Mouse (Mus musculus) yolk sac, embryonic 10.5 days (tissue): Measurements from ENCODE around the gene Trim33.

Experiments
- DNase-seq: peaks from one replicate; pipeline ENCODE4 v3.0.0-alpha.2; 2017; ENCODE audit warnings: low spot score

Gene Trim33

GRCm38 (mm10) chr3:103361150-103361549 lies 82.1 kb downstream of the Trim33 start:
- DNase-seq, result no peak

DNA sequence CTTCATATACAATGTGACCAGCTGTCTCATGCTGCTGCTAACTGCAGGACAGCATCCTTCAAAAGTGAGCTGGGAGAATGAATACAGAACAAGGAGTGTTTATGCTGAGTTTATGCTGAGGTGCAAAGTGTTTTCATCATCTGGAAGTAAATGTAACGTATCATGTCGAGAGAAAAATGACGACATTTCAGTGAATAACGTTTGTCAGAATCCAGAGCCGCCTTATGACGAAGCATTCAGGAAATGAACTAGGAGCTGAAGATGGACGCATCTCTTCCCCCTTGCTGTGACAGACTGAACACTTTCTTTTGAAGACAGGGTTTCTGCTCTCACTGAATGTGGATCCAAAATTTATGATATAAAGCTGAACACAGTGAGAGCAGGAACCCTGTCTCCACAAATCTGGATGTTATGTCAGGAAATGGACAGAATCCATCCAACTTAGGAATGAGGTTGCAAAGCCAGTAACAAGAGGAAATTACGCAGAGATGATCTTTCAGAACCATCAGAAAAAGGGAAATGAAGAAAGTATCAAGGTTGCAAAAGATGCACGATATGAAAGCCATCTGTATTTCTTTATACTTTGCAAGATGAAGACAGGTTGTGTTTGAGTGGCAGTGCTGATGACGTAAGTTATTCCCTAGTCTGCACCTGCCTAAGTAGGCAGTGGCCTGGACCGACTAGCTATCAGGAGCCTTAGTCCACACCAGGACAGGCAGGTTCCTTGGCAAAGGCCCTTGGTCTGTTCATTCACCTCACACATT lies 85.3 kb downstream of the Trim33 start:
- DNase-seq, result no peak

DNA sequence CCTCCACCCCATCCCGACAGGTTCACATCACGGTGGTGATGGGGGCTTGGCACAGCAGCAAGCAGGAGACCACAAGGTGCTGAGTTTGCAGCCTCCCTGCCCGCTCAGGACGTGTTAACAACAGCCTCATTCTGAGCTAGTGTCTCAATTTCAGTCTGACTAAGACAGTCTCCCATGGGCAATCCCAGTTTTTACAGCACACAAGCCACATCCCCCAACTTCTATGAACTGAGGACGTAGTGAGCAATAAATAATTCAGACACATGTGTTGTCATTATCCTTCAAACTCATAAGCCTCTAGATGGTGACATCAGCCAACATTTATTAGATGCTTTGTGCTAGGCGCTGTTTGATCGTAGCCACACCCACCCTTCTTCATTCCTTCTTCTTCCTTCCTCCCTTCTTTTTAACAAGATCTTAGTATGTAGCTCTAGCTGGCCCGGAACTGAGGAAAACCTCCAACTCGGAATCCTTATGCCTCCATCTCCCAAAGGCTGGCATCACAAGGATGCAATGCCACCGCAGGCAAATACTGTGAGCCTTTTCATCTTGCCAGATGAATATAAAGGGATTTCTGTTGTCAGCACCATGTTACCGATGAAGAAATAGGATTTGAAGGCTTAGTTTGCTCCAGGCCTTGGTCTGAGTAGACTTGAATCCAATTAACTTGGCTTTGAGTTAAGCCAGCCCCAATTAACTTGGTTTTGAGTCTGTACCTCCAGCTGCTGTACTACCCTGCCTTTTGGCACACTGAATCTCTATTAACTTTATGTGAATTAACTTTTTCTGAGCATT lies 88.3 kb downstream of the Trim33 start:
- no peak for DNase-seq

GRCm38 (mm10) chr3:103368731-103369130 lies 89.6 kb downstream of the Trim33 start:
- DNase-seq, result no peak

DNA sequence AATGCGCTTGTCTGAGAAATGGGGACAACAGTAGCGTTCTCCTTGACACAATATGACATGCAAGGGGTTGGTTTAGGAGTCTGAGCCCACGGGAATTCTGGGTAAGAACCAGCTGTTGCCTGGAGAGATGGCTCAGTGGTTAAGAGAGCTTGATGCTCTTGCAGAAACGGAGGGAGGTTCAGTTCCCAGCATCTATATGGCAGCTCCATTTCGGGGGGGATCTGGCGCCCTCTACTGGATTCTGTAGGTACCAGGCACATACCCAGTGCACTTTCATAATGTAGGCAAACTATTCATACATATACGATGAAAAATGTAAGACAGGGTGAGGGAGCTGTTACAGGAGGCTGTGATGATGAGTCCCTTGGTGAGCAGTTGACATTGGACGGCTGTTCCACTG lies 94.9 kb downstream of the Trim33 start:
- peak; percentile 24 for DNase-seq

GRCm38 (mm10) chr3:103375181-103375855 lies 96.2 kb downstream of the Trim33 start:
- DNase-seq, result no peak

DNA sequence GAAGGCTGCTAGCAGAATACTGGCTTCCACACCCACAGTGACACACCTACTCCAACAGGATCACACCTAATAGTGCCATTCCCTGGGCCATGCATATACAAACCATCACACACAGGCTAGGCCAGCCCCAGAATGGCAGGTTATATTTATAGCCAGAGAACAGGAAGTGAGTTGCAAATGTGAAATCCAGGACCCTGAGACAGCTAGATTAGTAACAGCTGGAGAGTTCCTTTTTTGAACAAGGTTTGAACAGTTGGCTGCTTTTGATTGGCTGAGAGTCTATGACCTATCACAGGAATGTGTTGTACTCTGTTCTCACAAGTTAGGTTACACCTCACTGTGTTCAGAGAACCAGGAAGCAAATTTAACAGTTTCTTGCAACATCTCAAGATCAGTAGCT lies 98.9 kb downstream of the Trim33 start:
- peak; percentile 15 for DNase-seq

DNA sequence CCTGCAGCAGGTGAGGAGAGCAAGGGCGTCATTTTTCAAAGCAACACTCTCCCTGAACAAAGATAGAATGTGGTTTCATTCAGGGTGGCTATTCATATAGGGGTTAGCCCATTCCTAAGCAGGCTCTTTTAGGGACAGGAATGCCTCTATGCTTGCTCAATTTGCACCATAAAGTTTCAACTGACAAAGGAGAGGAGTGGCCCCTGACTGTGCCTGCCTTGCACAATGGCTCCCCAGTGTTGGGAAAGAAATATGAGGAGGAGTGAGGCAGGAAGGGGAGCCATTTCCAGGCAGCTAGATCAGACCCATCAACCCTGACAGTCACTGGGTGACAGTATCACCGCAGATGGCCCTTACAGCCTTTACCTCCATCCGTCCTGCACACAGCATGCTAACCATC lies 100.3 kb downstream of the Trim33 start:
- DNase-seq, result no peak

GRCm38 (mm10) chr3:103380814-103381213 lies 101.7 kb downstream of the Trim33 start:
- DNase-seq, result no peak

GRCm38 (mm10) chr3:103381441-103381840 lies 102.3 kb downstream of the Trim33 start:
- DNase-seq, result no peak

DNA sequence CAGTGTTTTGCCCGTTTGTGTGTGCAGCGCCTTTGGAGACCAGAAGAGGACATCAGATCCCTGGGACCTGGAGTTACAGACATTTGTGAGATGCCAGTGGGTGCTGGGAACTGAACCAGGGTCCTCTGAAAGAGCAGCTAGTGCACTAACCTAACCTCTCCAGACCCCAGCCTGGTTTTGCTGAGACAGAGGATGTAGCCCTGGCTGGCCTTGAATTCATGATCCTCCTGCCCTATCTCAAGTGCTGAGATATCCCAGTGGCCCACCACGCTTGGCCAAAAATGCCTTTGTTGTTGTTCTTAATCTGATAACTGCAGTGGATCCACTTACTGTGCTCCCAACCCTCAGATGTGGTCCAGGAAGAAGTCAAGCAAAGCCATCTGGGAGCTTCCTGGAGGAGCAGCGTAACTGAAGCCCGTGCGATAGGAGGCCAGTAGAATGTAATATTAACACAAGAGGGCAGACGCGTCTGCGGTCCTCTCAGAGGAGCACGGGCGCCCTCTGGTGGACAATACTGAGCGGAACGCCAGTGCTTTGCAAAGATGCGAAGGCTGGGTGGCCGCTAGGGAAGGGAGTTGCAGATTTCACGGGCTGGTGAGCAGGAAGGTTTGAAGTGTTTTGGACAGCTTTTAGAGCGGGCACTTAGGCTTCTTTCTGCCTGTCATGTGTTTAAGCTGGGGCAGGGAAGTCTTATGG lies 103.9 kb downstream of the Trim33 start:
- DNase-seq, result peak; percentile 76

- no peak for DNase-seq
Measured at GRCm38 (mm10) chr3:103384486-103384885, 105.4 kb downstream of the Trim33 start.

DNA sequence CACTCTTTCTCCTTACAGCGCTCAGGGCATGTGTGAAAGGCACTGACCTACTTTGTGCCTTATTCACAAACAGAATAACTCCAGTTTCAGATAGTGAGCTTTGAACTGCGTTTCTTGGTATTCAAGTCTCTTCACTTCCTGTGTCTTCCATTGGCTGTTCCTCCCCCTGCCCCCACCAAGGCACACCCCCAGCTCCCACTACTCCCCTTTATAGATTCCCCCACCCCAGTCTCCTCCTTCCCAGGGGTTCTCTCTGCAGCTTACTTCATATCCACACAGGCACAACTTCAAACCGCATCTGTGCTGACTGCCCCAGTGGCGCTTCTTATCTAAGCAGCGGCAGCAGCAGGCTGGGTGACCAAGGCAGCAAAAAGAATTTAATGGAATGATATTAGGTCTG lies 105.9 kb downstream of the Trim33 start:
- no peak for DNase-seq

DNA sequence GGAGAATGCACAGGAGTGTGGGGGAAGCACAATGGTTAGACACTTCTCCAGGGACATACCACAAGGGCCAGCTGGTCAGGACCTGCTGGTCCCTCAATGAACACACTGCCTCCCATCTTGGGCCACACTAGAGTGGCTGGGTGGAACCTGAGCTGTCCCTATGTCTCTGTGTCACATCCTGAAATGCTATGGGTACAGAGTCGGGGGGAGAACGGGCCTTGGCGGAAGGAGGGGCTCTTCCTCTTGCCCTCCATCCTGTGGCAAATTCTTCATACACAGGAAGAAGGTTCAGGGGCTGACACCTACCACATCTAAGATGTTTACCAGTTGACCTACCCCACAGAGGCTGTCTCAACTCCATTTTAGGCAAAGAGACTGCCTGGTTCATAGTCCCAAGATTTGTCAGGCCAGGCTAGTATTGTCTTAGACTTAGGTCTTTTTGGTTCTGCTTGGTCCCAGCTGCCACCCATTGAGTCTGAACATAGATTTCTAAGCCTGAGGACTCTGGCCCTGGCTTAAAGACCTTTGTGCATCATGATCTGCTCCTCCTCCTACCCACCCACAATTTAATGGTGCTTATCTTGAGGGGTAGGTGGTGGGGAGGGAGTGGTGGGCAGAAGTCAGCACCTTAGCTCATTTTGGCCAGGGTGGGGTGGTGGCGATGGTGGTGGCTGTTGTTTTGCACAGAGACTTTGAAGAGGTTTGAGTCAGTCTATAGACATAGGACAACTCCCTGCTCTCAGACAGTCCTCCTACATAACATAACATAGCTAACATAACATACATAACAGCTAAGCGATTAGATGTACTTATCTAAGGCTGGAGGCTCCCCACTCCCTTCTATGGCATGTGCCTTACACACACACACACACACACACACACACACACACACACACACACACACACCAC lies 106.5 kb downstream of the Trim33 start:
- no peak for DNase-seq

DNA sequence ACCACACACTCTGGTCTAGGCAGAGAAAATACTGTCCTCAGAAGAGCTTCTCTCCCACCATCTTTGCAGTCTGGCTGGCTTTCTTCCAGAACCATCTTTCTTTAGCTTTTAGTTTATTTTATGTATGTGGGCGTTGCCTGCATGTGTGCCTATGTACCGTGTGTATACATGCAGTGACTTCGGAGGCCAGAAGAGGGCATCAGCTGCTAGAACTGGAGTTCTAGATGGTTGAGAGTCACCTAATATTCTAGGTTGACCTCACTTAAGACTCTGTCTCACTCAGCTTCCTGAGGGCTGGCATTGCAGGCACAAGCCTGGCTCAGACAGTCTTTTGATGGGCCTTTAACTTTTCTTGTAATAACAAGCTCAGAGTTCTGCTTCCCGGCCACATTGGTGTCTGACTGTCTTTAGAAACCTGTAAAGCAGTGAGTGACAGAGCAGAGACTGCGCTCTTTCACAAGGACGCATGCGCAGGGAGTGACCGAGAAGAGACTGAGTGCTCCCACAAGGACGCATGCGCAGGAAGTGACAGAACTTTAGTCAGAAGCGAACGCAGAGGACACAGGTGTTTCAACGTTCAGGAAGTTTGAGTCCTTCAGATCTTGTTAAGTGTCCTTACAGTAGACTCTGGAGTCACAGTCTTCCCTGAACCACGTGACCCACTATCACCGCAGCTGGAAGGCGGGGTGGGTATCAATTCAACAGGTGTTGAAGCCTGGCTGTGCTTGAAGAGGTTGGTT lies 107.4 kb downstream of the Trim33 start:
- no peak for DNase-seq

DNA sequence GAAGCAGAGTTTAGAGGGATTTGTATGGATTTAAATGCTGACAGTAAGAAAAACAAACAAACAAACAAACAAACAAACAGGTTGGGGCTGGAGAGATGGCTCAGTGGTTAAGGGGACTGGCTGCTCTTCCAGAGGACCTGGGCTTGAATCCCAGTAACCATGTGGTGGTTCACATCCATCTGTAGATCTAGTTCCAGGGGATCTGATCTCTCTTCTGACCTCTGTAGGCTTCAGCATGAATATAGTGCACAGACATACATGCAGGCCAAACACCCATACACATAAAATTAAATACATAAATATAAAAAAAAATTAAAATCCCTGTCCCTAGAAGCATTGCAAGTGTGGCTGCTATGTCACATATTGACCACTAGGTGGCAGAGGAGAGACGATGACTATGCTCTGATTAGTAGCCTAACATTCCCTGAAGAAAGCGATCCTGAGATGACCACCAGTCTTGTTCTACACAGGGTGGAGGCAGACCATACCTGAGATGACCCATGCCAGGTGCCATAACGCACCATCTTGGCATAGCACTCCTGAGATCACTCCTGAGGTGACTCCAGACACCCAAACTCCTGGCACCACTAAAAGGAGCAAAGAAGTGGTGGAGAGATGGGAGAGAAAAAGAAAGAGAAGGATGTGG lies 113.6 kb downstream of the Trim33 start:
- peak; percentile 12 for DNase-seq

GRCm38 (mm10) chr3:103393283-103394060 lies 114.4 kb downstream of the Trim33 start:
- no peak for DNase-seq

DNA sequence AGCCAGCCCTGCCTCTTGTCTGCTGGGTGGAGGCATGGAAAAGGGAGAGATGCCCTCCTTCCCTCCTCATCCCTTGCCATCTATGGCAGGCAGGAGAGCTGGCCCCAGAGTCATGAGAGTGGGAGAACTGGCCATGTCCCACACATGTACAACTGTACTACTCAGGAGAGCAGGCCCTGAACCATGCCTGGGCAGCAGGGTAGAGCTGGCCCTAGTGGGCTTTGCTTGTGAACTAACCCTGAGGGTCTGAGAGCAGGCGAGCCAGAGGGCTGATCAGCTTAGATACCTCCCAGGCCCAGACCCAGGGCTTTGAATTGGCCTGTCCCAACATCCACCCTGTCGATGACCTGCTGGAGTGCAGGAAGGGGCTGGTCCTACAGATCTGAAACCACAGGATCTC lies 115.0 kb downstream of the Trim33 start:
- no peak for DNase-seq

DNA sequence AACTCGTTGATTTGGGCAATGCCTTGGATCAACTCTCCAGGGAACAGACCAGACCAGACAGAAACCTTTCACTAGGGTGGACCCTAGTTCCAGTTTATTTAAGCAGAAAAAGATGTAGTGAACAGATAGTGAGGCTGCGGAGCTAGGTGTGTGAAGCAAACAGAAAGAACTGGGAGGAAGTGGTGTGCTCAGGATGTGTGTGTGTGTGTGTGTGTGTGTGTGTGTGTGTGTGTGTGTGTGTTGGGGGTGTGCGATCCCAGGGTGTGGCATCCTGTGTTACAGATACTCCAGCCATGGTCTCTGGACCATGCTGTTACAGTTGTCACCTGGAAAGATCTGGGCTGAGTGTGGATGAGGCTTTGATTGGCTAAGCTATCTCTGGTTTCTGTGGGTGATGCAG lies 118.4 kb downstream of the Trim33 start:
- DNase-seq, result no peak
